Mouse (Mus musculus) effector memory CD4-positive, alpha-beta T cell, adult 5 months (primary cell): ENCODE data around the gene Acp6. TPM values are rescaled to one million over a fixed set of nuclear protein-coding genes. Genes with fewer than 3 reads are reported as not detected.

Experiments
- polyA plus RNA-seq: library from polyadenylated mRNA; unstranded; fragments of 100-300 nt; shearing (Covaris generic); gene quantifications from one replicate; pipeline ENCODE4 v1.2.1, GENCODE M21; 2017

Acp6 gene
- 58.2 TPM for polyA plus RNA-seq

DNA sequence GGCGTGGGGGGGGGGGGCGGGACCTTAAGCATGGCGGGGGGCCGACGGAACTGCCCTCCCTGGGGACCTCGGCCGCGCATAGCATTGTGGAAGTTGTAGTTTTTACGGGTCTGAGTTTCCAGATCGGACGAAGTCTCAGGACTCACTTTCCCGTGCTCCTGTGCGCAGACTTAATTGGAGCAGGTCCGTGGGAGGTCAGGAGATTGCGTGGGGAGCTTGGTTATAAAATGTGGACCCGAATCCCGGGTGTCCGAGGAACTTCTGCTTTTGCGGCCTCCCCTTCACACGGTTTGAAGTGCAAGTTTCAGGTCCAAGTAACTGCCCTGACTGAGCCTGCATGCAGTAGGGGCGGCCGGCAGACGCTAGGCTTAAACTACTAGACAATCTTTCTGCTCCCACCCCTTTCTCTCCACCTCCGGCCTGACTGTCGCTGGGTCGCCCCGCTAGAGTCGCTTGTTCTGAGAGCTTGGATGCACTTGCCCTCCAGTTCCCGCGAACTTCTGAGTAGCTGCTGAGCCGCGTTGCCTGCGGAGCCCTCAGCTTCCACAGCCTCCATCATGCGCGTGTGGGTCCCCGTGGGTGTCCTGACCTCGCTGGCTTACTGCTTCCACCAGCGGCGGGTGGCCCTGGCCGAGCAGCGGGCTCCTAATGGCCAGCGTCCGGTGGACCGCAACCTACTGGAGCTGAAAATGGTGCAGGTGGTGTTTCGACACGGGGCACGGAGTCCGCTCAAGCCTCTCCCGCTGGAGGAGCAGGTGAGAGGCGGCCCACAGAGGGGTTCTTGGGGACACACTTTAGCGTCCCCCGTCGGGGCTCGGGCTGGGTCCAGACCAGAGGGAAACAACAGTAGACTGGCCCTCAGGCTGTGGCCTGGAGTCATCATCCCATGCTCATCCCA lies at the start of gene Acp6:
Gene Acp6 (plus strand): TSS at position 167 of the 898 bp plus-strand sequence.

Other genes starting within 250 kb of the Acp6 start
- gene Gja8, start 232.8 kb upstream of the Acp6 start, polyA plus RNA-seq: 0.05 TPM
- gene Bcl9, start 139.1 kb downstream of the Acp6 start, polyA plus RNA-seq: 6.5 TPM